Mouse (Mus musculus): Measurements from ENCODE around the gene Ppm1b.

- TF ChIP-seq GATA1 (IDR thresholded peaks at IDR 0.05; ENCODE audit: low read depth, low read length) = no peak
- no peak for TF ChIP-seq CTCF (IDR thresholded peaks at IDR 0.05 in 2 of 3, conservative IDR thresholded peaks at IDR 0.05 in 1 of 3; ENCODE audit: control insufficient read depth in 1 of 3, insufficient read depth in 1 of 3, low read depth in 2 of 3, low read length in 3 of 3, poor library complexity in 1 of 3, severe bottlenecking in 1 of 3)
- TF ChIP-seq KAT2A (conservative IDR thresholded peaks at IDR 0.05; ENCODE audit: low read depth, low read length) = no peak
- TF ChIP-seq POLR2A (IDR thresholded peaks at IDR 0.05; ENCODE audit: control insufficient read depth in 1 of 2, insufficient read depth in 1 of 2, low read depth in 1 of 2, low read length in 2 of 2, poor library complexity in 1 of 2) = no peak
- TF ChIP-seq NRF1 (IDR thresholded peaks at IDR 0.05; ENCODE audit: insufficient read depth, low read depth, low read length, poor library complexity, severe bottlenecking) = no peak
- TF ChIP-seq RCOR1 (IDR thresholded peaks at IDR 0.05; ENCODE audit: low read depth, low read length) = no peak
- no peak for TF ChIP-seq ETS1 (IDR thresholded peaks at IDR 0.05; ENCODE audit: low read depth, low read length)
- TF ChIP-seq E2F4 (IDR thresholded peaks at IDR 0.05; ENCODE audit: borderline replicate concordance, low read depth, low read length) = no peak
- TF ChIP-seq MEF2A (IDR thresholded peaks at IDR 0.05; ENCODE audit: extremely low read depth, insufficient replicate concordance, low read depth, low read length, poor library complexity, severe bottlenecking) = no peak
- TF ChIP-seq ZKSCAN1 (IDR thresholded peaks at IDR 0.05; ENCODE audit: low read depth, low read length) = no peak
- no peak for TF ChIP-seq MAX (IDR thresholded peaks at IDR 0.05; ENCODE audit: low read length)
- TF ChIP-seq TBP (IDR thresholded peaks at IDR 0.05; ENCODE audit: low read depth, low read length) = no peak
Measured at GRCm38 (mm10) chr17:85025151-85025550, 68.6 kb downstream of the Ppm1b start.

All from MEL (cell line).